Mouse (Mus musculus): ENCODE data around the gene Rab3c.

DNA sequence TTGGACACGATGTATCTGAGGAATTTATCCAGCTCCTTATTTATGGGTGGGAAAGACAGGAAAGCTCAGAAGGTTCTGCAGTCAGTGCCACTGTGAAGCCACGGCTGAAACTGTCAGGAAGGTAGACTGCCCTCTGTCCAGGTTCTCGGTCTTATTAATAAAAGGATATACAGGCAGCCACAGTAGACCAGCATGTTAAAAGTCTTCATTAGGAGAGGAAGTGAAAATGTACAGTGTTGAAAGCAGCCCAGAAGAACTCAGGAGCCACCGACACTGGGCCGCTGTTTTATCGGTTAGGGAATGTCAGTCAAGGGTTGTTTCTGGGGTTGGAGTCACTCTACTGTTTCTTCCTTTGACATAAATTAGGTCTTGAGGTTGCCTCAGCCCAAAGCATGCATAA, 245.9 kb downstream of the Rab3c start:
- TF ChIP-seq POLR2A (IDR thresholded peaks at IDR 0.05; ENCODE audit: borderline replicate concordance, extremely low read depth, low read depth, low read length) (no peak), CTCF (IDR thresholded peaks at IDR 0.05; ENCODE audit: insufficient read depth, low read length) (no peak)
